Mouse (Mus musculus): Measurements from ENCODE around the gene Gcnt1. TPM values are rescaled to one million over a fixed set of nuclear protein-coding genes. Genes with fewer than 3 reads are reported as not detected.

Gcnt1 gene
- polyA plus RNA-seq (2017; shearing (Covaris generic)): 3.6 TPM

DNA sequence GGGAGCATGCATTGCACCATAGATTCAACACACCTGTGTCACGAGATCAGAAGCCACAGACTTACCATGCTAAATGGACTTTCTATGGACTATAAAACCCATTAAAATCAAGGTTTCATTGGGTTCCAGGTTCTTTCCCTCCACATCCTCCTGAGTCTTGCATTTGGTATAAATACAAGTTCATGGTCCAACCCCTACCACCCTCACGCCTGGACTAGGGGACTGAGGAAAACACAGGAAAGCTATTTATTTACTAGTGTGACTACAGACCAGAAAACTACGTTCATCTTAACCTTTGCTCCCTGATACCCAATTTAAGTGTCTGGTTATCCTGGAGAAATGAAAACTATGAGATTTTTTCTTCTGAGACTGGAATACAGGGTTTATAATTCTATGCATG lies at the start of gene Gcnt1:
Gene Gcnt1, minus strand, starts transcription at position 144 of the 400 bp plus-strand sequence.

DNA sequence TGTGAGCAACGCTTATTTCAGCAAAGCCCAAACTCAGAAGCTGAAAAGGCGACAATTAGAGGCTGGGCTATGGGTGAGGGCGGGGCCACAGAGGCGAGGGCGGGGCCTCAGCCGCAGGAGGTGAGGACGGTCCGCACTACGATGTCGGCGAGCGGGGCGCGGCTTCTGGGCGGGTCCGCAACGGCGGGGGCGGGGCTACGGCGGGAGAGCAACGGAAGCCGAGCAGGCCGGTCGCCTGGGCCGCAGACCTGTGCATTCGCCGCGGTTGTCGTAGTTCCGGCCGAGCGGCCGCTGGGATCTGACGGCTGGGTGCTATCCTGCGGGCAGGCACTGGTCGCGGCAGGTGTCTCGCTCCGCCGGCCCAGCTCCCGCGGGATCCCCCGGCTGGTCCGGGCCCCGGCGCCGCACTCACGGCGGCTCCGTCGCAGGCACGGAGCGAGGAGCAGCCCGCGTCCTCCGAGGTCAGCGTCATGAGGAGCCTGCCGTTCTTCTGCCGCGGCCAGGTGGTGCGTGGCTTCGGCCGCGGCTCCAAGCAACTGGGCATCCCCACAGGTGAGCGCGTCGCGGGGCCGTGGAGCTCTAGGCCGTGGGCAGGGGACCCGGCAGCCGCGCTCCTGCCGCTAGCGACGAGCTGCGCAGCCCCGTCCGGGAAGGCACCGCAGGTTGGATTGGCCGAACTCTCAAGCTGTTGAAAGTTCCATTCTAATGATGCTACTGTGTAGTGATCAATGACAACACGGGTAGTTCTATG lies 21.4 kb upstream of the Gcnt1 start, which contains the start of gene Rfk:
Gene Rfk, plus strand, starts transcription at position 203 of the 751 bp plus-strand sequence.

Other genes with a start within 250 kb of the Gcnt1 start
- gene Rfk, start 21.2 kb upstream of the Gcnt1 start, polyA plus RNA-seq (2017; shearing (Covaris generic)): 81.7 TPM